Mouse (Mus musculus) liver, embryonic 12.5 days (tissue): ENCODE data around the gene Rexo4. TPM values are rescaled to one million over a fixed set of nuclear protein-coding genes. Genes with fewer than 3 reads are reported as not detected.

ENCODE experiments used
- ATAC-seq: fragments of 200-750 bp; cut with Nextera tagmentation; 2 replicates; pipeline ENCODE4 v1.8.0; 2017; ENCODE audit warnings: moderate number of reproducible peaks, mild to moderate bottlenecking, moderate library complexity
- H3K27ac ChIP-seq: fragments of 300-500 bp; sonication (generic); 2 replicates; pipeline ENCODE4 v1.5.1; 2016; ENCODE audit warnings: mild to moderate bottlenecking
- H3K27me3 ChIP-seq: fragments of 300-500 bp; sonication (generic); replicated peaks from 2 replicates; pipeline ENCODE4 v1.6.1; 2016; ENCODE audit warnings: mild to moderate bottlenecking, moderate library complexity
- H3K36me3 ChIP-seq: fragments of 300-500 bp; sonication (generic); 2 replicates; pipeline ENCODE4 v1.6.1; 2016; ENCODE audit warnings: mild to moderate bottlenecking, moderate library complexity
- H3K4me1 ChIP-seq: fragments of 300-500 bp; sonication (generic); 2 replicates; pipeline ENCODE4 v1.6.1; 2016
- H3K4me2 ChIP-seq: fragments of 300-500 bp; sonication (generic); 2 replicates; pipeline ENCODE4 v1.6.1; 2016; ENCODE audit warnings: mild to moderate bottlenecking, moderate library complexity
- H3K4me3 ChIP-seq: fragments of 300-500 bp; sonication (generic); 2 replicates; pipeline ENCODE4 v1.5.1; 2016; ENCODE audit warnings: mild to moderate bottlenecking, moderate library complexity
- H3K9ac ChIP-seq: fragments of 300-500 bp; sonication (generic); 2 replicates; pipeline ENCODE4 v1.6.1; 2016; ENCODE audit warnings: mild to moderate bottlenecking, moderate library complexity
- H3K9me3 ChIP-seq: fragments of 300-500 bp; sonication (generic); replicated peaks from 2 replicates; pipeline ENCODE4 v1.6.1; 2016; ENCODE audit warnings: mild to moderate bottlenecking, moderate library complexity
- WGBS: fragments of 180-500 bp; shearing (Covaris S2); methylation state at CpG from one replicate; pipeline ENCODE4 v1.1.7; 2016; ENCODE audit not compliant: insufficient replicate concordance; 5-methylcytosine and 5-hydroxymethylcytosine counted together
- polyA plus RNA-seq: library from polyadenylated mRNA; unstranded; fragments of >200 nt; fragmentation: Nextera tagmentation; extraction: Ambion mirVana; gene quantifications from 2 replicates; pipeline ENCODE4 v1.2.1, GENCODE M21; 2016

The Rexo4 gene
- polyA plus RNA-seq, 1 experiment from 2014 or later = 33.8 TPM

GRCm38 (mm10) chr2:26941539-26941938, 22.6 kb downstream of the Rexo4 start:
- Histone ChIP-seq H3K9me3 (no peaks in the 10 kb centered on the region), H3K36me3 (no peaks in the 10 kb centered on the region), H3K9ac (no peak overlapping the region), H3K4me1 (peaks cover 10% of the 10 kb centered on the region), H3K27me3 (0 out of 2 replicates have a peak, but pooled peaks cover 3% of the 10 kb centered on the region), H3K4me3 (no peak overlapping the region), H3K27ac (no peak overlapping the region), H3K4me2 (no peak overlapping the region)
- 18% methylated on average over 5 of the region's 5 CpGs for WGBS
- peak; percentile 46; the same call in 1 of the 2 replicates for ATAC-seq

- no peak overlapping the region for H3K4me2 ChIP-seq
- H3K27me3 ChIP-seq = no peaks in the 10 kb centered on the region
- H3K9ac ChIP-seq = no peak overlapping the region
- ATAC-seq = no peak
- H3K27ac ChIP-seq = no peak overlapping the region
- no peaks in the 10 kb centered on the region for H3K9me3 ChIP-seq
- H3K4me3 ChIP-seq = no peak overlapping the region
- peaks cover 5% of the 10 kb centered on the region for H3K36me3 ChIP-seq
- WGBS = 21% methylated on average over 1 of the region's 1 CpGs
- peaks cover 38% of the 10 kb centered on the region for H3K4me1 ChIP-seq
Observed at GRCm38 (mm10) chr2:26936425-26936824, 27.8 kb downstream of the Rexo4 start.

- 18% methylated on average over 2 of the region's 2 CpGs for WGBS
- no peak overlapping the region for H3K9ac ChIP-seq
- H3K9me3 ChIP-seq = no peaks in the 10 kb centered on the region
- no peak overlapping the region; the same call in 1 of the 2 replicates for H3K27ac ChIP-seq
- H3K4me3 ChIP-seq = no peak overlapping the region
- ATAC-seq = no peak
- peaks cover 46% of the 10 kb centered on the region for H3K4me1 ChIP-seq
- H3K36me3 ChIP-seq = peaks cover 17% of the 10 kb centered on the region
- no peak overlapping the region for H3K4me2 ChIP-seq
- no peaks in the 10 kb centered on the region for H3K27me3 ChIP-seq
Observed at GRCm38 (mm10) chr2:26935286-26935685, 28.9 kb downstream of the Rexo4 start.

GRCm38 (mm10) chr2:26933304-26934055, 30.7 kb downstream of the Rexo4 start, which contains the start of the genes Surf4 and Stkld1:
TSS of gene Surf4 (minus strand) at chr2:26933928.
TSS of gene Stkld1 (plus strand) at chr2:26934047.
- Histone ChIP-seq H3K27ac (peak within 1 kb of the TSS; percentile 88), H3K4me2 (peak within 1 kb of the TSS; percentile 92), H3K36me3 (peaks cover 33% of the 10 kb centered on the region), H3K27me3 (no peaks in the 10 kb centered on the region), H3K4me3 (peak within 1 kb of the TSS; percentile 95), H3K4me1 (peaks cover 63% of the 10 kb centered on the region), H3K9ac (peak within 1 kb of the TSS; percentile 98), H3K9me3 (no peaks in the 10 kb centered on the region)
- ATAC-seq = peak; percentile 94
- under 1% methylated on average over 53 of the region's 70 CpGs for WGBS

GRCm38 (mm10) chr2:26932473-26933303, 31.5 kb downstream of the Rexo4 start:
- Histone ChIP-seq H3K27me3 (no peaks in the 10 kb centered on the region), H3K9me3 (no peaks in the 10 kb centered on the region), H3K4me3 (peak overlapping the region; percentile 95), H3K4me2 (peak overlapping the region; percentile 92), H3K4me1 (peaks cover 71% of the 10 kb centered on the region), H3K27ac (peak overlapping the region; percentile 88), H3K9ac (peak overlapping the region; percentile 98), H3K36me3 (peaks cover 41% of the 10 kb centered on the region)
- ATAC-seq = peak; percentile 24
- WGBS = 4% methylated on average over 49 of the region's 49 CpGs

DNA sequence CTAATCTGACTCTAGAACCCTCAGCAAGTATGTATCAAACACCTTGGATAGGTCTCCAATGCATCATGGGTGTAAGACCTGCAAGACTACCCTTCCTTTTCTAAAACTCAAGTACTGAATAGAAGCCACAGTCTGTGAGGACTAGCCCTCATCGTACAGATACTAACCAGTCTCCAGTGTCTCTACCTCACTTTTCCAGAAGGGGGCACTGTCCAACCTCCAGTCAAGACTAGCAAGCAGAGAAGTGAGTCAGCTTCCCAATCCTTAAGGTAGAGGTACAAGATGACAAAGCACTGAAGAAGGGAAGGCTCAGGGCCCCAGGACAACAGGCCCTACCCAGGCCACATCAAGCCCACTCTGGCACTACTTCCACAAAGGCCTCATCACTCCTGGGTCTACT, 33.8 kb downstream of the Rexo4 start:
- no peak for ATAC-seq
- H3K27me3 ChIP-seq = no peaks in the 10 kb centered on the region
- no peak overlapping the region for H3K4me3 ChIP-seq
- H3K36me3 ChIP-seq = peaks cover 64% of the 10 kb centered on the region
- H3K4me2 ChIP-seq = peak overlapping the region; percentile 24
- 0 out of 2 replicates have a peak overlapping the region, but pooled peaks have one; percentile 55 for H3K27ac ChIP-seq
- peaks cover 59% of the 10 kb centered on the region for H3K4me1 ChIP-seq
- H3K9me3 ChIP-seq = no peaks in the 10 kb centered on the region
- WGBS = 35% methylated on average over 1 of the region's 1 CpGs
- H3K9ac ChIP-seq = peak overlapping the region; percentile 98; the same call in 1 of the 2 replicates

- Histone ChIP-seq H3K9me3 (no peaks in the 10 kb centered on the region), H3K4me1 (peaks cover 48% of the 10 kb centered on the region), H3K4me3 (no peak overlapping the region), H3K9ac (no peak overlapping the region), H3K27me3 (no peaks in the 10 kb centered on the region), H3K36me3 (peaks cover 89% of the 10 kb centered on the region), H3K4me2 (no peak overlapping the region), H3K27ac (no peak overlapping the region)
- no peak for ATAC-seq
- 85% methylated on average over 6 of the region's 6 CpGs for WGBS
Observed at GRCm38 (mm10) chr2:26927745-26928476, 36.3 kb downstream of the Rexo4 start.

- Histone ChIP-seq H3K36me3 (peaks cover 97% of the 10 kb centered on the region), H3K4me2 (no peak overlapping the region), H3K4me3 (no peak overlapping the region), H3K27me3 (no peaks in the 10 kb centered on the region), H3K9ac (no peak overlapping the region), H3K4me1 (peaks cover 20% of the 10 kb centered on the region), H3K27ac (no peak overlapping the region), H3K9me3 (no peaks in the 10 kb centered on the region)
- ATAC-seq = no peak
- 68% methylated on average over 9 of the region's 9 CpGs for WGBS
Observed at GRCm38 (mm10) chr2:26921784-26922183, 42.4 kb downstream of the Rexo4 start.

- Histone ChIP-seq H3K9me3 (no peaks in the 10 kb centered on the region), H3K36me3 (peaks cover 82% of the 10 kb centered on the region)
- WGBS = 77% methylated on average over 6 of the region's 6 CpGs
Observed at GRCm38 (mm10) chr2:26920190-26920855, 43.9 kb downstream of the Rexo4 start.

DNA sequence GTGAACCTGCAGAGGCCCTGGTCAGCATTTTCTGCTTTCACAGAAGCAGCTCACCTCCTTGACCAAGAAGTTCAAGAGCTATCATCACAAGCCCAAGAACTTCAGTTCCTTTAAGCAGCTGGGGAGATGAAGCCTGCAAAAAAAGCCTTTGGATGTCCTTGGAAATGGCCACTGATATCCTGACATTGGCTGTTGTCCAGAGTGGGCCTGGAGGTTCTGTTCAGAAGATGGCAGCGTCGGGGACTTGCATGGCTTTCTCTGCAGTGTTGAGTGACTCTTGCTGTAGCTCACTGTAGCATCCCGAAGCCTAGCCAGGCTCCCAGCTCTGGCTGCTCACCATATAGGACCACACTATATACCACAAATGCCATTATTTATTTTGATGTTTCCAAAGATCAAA, 44.5 kb downstream of the Rexo4 start:
- no peaks in the 10 kb centered on the region for H3K9me3 ChIP-seq
- no peak for ATAC-seq
- no peak overlapping the region for H3K9ac ChIP-seq
- no peak overlapping the region for H3K4me3 ChIP-seq
- H3K4me1 ChIP-seq = peaks cover 35% of the 10 kb centered on the region
- peaks cover 78% of the 10 kb centered on the region for H3K36me3 ChIP-seq
- no peak overlapping the region for H3K27ac ChIP-seq
- 79% methylated on average over 3 of the region's 3 CpGs for WGBS
- no peaks in the 10 kb centered on the region for H3K27me3 ChIP-seq
- no peak overlapping the region for H3K4me2 ChIP-seq

More at GRCm38 (mm10) chr2:26920190-26920855, 43.9 kb downstream of the Rexo4 start:
- no peak for ATAC-seq
- Histone ChIP-seq H3K9ac (no peak overlapping the region), H3K27ac (no peak overlapping the region), H3K4me2 (no peak overlapping the region), H3K4me1 (peaks cover 29% of the 10 kb centered on the region), H3K27me3 (no peaks in the 10 kb centered on the region), H3K4me3 (no peak overlapping the region)

DNA sequence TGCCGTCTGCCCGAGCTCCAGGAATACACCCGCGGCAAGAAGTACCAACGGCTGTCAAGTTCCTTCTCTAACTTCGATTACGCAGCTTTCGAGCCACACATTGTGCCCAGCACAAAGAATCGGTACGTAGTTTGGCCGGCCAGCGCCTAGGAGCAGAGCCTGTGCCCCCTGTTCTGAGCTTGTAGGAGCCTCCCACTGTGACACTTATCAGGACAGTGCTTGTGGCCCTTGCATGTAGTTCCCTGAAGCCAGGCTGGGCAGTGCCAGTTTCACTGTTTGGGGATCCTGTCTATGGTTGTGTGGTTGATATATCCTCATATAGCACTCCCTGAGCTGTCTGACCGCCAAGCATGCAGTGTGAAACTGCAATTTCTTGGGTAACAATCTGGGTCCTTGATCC, 47.4 kb downstream of the Rexo4 start:
- 2% methylated on average over 13 of the region's 13 CpGs for WGBS
- H3K36me3 ChIP-seq = peaks cover 78% of the 10 kb centered on the region
- peak; percentile 54 for ATAC-seq

More for the DNA sequence above, 47.4 kb downstream of the Rexo4 start:
- peak overlapping the region; percentile 95 for H3K4me2 ChIP-seq
- H3K9ac ChIP-seq = peak overlapping the region; percentile 86
- H3K27me3 ChIP-seq = no peaks in the 10 kb centered on the region
- no peaks in the 10 kb centered on the region for H3K9me3 ChIP-seq
- H3K4me3 ChIP-seq = peak overlapping the region; percentile 82
- H3K4me1 ChIP-seq = peaks cover 65% of the 10 kb centered on the region
- peak overlapping the region; percentile 82 for H3K27ac ChIP-seq
